Mouse (Mus musculus) liver, embryonic 11.5 days (tissue): ENCODE data around the gene Xkr7. TPM values are rescaled to one million over a fixed set of nuclear protein-coding genes. Genes with fewer than 3 reads are reported as not detected.

Experiments
- ATAC-seq: fragments of 200-750 bp; cut with Nextera tagmentation; replicated peaks from 2 replicates; pipeline ENCODE4 v1.8.0; 2017; ENCODE audit warnings: moderate number of reproducible peaks, mild to moderate bottlenecking, moderate TSS enrichment, moderate library complexity; ENCODE audit not compliant: low FRiP score
- DNase-seq: peaks from one replicate; pipeline ENCODE4 v3.0.0-alpha.2; 2017; ENCODE audit warnings: low spot score
- H3K27ac ChIP-seq: fragments of 300-500 bp; sonication (generic); 2 replicates; pipeline ENCODE4 v1.5.1; 2014; ENCODE audit warnings: mild to moderate bottlenecking, low read depth, low read length, control low read depth
- H3K27me3 ChIP-seq: fragments of 300-500 bp; sonication (generic); replicated peaks from 2 replicates; pipeline ENCODE4 v1.6.1; 2014; ENCODE audit warnings: low read length, mixed read lengths; ENCODE audit not compliant: control insufficient read depth, insufficient read depth
- H3K36me3 ChIP-seq: fragments of 300-500 bp; sonication (generic); 2 replicates; pipeline ENCODE4 v1.6.1; 2014; ENCODE audit warnings: mild to moderate bottlenecking, low read length, moderate library complexity, mixed read lengths; ENCODE audit not compliant: control insufficient read depth, insufficient read depth
- H3K4me1 ChIP-seq: fragments of 300-500 bp; sonication (generic); replicated peaks from 2 replicates; pipeline ENCODE4 v1.6.1; 2014; ENCODE audit warnings: low read length, mixed read lengths; ENCODE audit not compliant: control insufficient read depth, insufficient read depth
- H3K4me2 ChIP-seq: fragments of 300-500 bp; sonication (generic); 2 replicates; pipeline ENCODE4 v1.6.1; 2014; ENCODE audit warnings: mild to moderate bottlenecking, control low read depth, moderate library complexity
- H3K4me3 ChIP-seq: fragments of 300-500 bp; sonication (generic); 2 replicates; pipeline ENCODE4 v1.5.1; 2014; ENCODE audit warnings: low read depth, low read length, control low read depth
- H3K9ac ChIP-seq: fragments of 300-500 bp; sonication (generic); 2 replicates; pipeline ENCODE4 v1.6.1; 2014; ENCODE audit warnings: low read depth, low read length, control low read depth
- H3K9me3 ChIP-seq: fragments of 300-500 bp; sonication (generic); 2 replicates; pipeline ENCODE4 v1.6.1; 2016; ENCODE audit warnings: low read length, inconsistent platforms, mixed read lengths; ENCODE audit not compliant: control insufficient read depth
- WGBS: fragments of 180-500 bp; shearing (Covaris S2); extraction: QIAGEN DNeasy Blood & Tissue Kit; methylation state at CpG from one replicate; pipeline ENCODE4 v1.1.7; 2014; 5-methylcytosine and 5-hydroxymethylcytosine counted together
- polyA plus RNA-seq: library from polyadenylated mRNA; unstranded; fragments of >200 nt; fragmentation: Nextera tagmentation; extraction: Ambion mirVana; gene quantifications from 2 replicates; pipeline ENCODE4 v1.2.1, GENCODE M21; 2014

Gene Xkr7
- polyA plus RNA-seq, 1 experiment from 2014 or later: not detected

DNA sequence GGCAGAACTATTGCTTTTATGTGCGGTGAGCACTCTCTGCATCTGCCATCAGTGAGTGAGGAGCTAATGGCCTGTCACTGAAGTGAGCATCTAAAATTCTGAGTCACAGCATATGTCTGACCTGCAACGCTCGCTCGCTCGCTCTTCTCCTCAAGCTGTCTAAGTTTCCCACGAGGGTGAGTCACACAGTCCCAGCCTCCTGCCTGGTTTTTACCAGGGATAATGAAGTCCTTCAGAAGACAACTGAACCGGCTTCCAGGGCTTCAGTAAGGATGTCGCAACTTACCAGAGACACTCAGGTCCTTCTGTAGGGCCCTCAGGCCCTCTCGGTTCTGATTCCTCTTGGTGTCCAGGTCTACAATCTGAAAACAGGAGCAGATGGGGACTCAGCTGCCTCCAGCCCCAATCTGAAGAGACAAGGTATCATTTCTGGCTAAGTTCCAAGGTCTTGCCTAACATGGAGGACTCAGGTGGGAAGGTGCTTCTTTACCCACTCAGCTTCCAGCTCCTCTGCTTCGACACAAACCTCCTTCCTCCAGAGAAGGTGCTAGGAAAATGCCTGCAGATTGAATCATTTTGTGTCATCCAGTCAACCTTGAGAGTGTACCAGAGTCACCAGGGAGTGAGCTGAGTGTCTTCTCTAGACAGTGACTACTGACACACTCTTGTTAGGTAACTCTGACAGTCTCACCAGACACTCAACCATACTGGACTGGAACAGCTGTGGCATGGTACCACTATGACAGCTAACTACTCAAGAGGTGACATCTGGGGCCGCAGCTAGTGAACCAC, 17.7 kb upstream of the Xkr7 start:
- Histone ChIP-seq H3K27ac (no peak overlapping the region), H3K36me3 (peaks cover 15% of the 10 kb centered on the region), H3K9me3 (no peaks in the 10 kb centered on the region), H3K4me1 (peaks cover 6% of the 10 kb centered on the region), H3K4me2 (peak overlapping the region; percentile 93), H3K27me3 (peaks cover 3% of the 10 kb centered on the region; the same call in 1 of the 2 replicates), H3K9ac (peak overlapping the region; percentile 84), H3K4me3 (peak overlapping the region; percentile 90)
- no peak for DNase-seq
- no peak for ATAC-seq
- 88% methylated on average over 11 of the region's 11 CpGs for WGBS

DNA sequence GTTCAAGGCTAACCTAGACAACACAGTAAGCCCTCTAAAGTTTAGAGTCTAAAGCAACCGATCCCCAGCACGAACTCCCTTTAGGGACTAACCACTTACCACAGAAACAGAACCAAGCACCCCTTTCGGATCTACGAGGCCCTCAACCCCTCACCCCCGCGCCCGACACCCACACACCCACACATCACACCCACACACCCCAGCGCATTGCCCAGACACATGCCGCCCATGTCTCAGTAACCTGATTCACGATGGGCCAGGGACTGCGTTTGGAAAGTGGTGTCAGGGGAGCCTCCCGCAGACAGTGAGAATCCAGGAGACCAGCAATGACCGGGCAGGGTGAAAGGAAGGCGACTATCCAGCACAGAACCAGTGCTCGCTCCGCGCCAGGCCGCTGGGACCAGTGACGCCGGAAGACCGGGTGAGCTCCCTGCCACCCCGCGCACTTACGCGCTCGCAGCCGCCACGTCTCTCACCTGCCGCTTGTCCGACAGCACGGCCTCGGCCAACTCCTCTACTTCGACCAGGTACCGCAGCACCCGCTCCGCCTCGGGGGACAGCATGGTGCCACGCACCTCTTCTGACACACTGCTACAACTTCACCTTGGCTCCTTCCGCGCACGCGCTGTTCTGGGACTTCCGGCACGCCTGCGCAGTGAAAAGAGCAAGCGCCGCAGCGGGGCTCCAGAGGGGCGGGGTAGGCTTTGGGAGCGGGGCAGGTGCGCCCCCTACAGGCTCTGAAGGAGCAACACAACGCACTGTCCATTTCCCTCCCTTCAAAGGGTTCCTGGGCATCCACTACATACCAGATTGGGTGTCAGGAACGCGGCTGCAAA, 16.7 kb upstream of the Xkr7 start, which contains the start of gene Pdrg1:
Gene Pdrg1, minus strand, starts transcription at position 670 of the 836 bp plus-strand sequence.
- WGBS: under 1% methylated on average over 54 of the region's 54 CpGs
- Histone ChIP-seq H3K4me1 (peaks cover 6% of the 10 kb centered on the region), H3K36me3 (peaks cover 10% of the 10 kb centered on the region), H3K9ac (peak within 1 kb of the TSS; percentile 84), H3K9me3 (no peaks in the 10 kb centered on the region), H3K27me3 (peaks cover 3% of the 10 kb centered on the region; the same call in 1 of the 2 replicates), H3K4me2 (peak within 1 kb of the TSS; percentile 93), H3K4me3 (peak within 1 kb of the TSS; percentile 90), H3K27ac (no peak within 1 kb of the TSS)
- ATAC-seq (peak; percentile 95), DNase-seq (peak; percentile 92)

DNA sequence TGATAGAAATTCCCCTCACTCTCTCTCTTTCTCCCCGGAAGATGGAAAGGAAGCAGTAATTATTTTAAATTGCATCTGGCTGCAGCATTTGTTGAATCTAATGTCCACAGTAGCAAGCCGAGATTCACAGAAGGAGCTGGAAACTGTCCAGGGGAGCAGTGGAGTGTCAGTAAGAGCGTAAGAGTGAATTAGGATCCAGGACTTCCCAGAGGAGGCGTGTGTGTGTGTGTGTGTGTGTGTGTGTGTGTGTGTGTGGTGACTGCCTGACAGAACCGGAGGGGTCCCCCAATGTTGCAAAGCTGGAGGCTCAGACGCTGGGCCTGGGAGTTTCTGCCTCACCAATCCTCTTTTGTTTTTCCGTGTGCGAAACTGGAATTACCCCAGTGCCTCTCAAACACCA, 15.8 kb upstream of the Xkr7 start:
- no peak overlapping the region for H3K4me2 ChIP-seq
- H3K36me3 ChIP-seq: peaks cover 9% of the 10 kb centered on the region
- no peak overlapping the region for H3K9ac ChIP-seq
- ATAC-seq: no peak
- no peak for DNase-seq
- H3K9me3 ChIP-seq: no peaks in the 10 kb centered on the region
- no peak overlapping the region for H3K4me3 ChIP-seq
- H3K27ac ChIP-seq: no peak overlapping the region
- peaks cover 3% of the 10 kb centered on the region; the same call in 1 of the 2 replicates for H3K27me3 ChIP-seq
- H3K4me1 ChIP-seq: peaks cover 6% of the 10 kb centered on the region
- 50% methylated on average over 8 of the region's 8 CpGs for WGBS

DNA sequence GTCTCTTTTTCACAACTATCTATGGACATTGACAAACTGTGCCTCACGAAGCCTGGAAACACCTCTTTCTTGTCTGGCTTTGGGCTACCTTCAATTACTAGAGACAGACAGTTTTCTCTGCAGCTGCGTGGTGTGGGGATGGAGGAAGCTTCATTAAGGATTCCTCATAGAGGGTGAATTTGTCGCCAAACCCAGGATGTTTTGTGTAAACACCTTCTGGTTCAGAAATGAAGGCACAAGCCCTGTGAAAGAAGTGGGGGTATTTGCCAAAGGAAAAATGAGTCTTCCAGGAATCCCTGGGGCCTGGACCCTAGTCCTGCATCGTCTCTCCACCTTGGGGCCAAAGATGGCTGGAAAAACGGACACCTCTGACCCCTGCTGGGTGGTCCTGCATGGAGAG, 14.9 kb upstream of the Xkr7 start:
- ATAC-seq: no peak
- H3K4me3 ChIP-seq: no peak overlapping the region
- 42% methylated on average over 5 of the region's 5 CpGs for WGBS

DNA sequence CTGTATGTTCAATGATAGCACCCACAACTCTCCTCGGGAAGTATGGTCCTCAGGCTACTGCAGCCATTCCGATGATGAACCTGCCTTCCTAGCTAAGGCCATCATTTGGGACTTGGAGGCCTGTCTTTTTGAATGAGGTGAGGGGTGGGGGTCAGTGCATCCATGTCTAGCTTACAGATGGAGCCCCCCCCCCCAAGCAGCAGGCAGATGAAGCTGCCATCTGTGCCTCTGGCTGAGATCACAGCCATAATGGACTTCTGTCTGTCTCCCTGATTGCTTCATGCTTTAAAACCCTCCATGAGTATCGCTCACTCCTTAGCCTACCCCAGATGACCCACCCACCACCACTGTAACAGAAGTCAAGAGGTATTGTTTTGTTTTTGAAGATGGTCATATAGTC, 12.3 kb upstream of the Xkr7 start:
- DNase-seq: no peak
- H3K4me1 ChIP-seq: peaks cover 3% of the 10 kb centered on the region
- peaks cover 3% of the 10 kb centered on the region; the same call in 1 of the 2 replicates for H3K27me3 ChIP-seq
- WGBS: 81% methylated on average over 3 of the region's 3 CpGs
- no peak overlapping the region for H3K27ac ChIP-seq
- no peak overlapping the region for H3K4me2 ChIP-seq
- H3K9me3 ChIP-seq: no peaks in the 10 kb centered on the region
- no peak overlapping the region for H3K4me3 ChIP-seq
- no peak overlapping the region for H3K9ac ChIP-seq
- ATAC-seq: no peak
- no peaks in the 10 kb centered on the region for H3K36me3 ChIP-seq

More for the DNA sequence above, 14.9 kb upstream of the Xkr7 start:
- H3K9ac ChIP-seq: no peak overlapping the region
- no peak overlapping the region for H3K4me2 ChIP-seq
- DNase-seq: no peak
- H3K27me3 ChIP-seq: peaks cover 3% of the 10 kb centered on the region; the same call in 1 of the 2 replicates
- H3K36me3 ChIP-seq: peaks cover 6% of the 10 kb centered on the region; the same call in 1 of the 2 replicates
- no peaks in the 10 kb centered on the region for H3K9me3 ChIP-seq
- H3K27ac ChIP-seq: no peak overlapping the region
- H3K4me1 ChIP-seq: peaks cover 6% of the 10 kb centered on the region

DNA sequence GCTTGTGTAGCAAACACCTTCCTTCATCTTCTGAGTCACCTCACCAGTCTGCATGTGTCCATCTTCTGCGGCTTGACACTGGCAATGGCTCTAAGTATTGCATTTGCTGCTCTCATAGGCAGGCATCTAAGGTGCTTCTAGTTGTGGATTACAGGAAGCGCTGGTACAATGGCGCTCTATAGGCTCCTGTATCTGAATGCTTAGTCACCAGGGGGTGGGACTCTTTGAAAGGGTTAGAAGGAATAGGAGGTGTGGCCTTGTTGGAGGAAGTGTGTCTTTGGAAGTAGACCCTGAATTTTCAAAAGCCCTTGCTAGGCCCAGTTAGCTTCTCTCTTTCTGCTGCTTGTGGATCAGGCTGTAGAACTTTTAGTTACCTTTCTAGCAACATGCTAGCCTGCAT, 10.5 kb upstream of the Xkr7 start:
- no peak overlapping the region for H3K4me2 ChIP-seq
- WGBS: 60% methylated on average over 3 of the region's 3 CpGs
- ATAC-seq: no peak
- no peaks in the 10 kb centered on the region for H3K4me1 ChIP-seq
- no peak overlapping the region for H3K9ac ChIP-seq
- H3K9me3 ChIP-seq: no peaks in the 10 kb centered on the region
- H3K27ac ChIP-seq: no peak overlapping the region
- peaks cover 3% of the 10 kb centered on the region; the same call in 1 of the 2 replicates for H3K27me3 ChIP-seq
- no peak for DNase-seq
- no peaks in the 10 kb centered on the region for H3K36me3 ChIP-seq
- no peak overlapping the region for H3K4me3 ChIP-seq

DNA sequence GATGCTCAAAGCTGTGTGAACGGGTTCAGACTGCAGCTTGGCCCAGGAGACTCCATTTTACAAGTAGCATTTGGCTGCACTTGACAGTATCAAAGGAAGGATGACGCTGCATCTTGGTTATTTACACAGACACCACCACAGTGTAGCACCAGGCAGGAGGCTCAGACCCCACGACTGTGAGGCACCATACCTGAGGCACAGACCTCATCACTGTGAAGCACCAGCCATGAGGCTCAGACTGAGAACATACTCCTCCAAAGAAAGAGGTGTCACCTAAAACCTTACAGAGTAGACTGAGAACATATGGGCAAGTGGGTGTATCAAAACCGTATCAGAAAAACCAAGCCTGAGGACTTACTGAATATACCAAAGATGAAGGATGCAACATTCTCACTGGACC, 8.8 kb upstream of the Xkr7 start:
- no peak overlapping the region for H3K4me3 ChIP-seq
- DNase-seq (no peak), ATAC-seq (no peak)
- H3K4me2 ChIP-seq: no peak overlapping the region
- 0 out of 2 replicates have a peak, but pooled peaks cover 5% of the 10 kb centered on the region for H3K27me3 ChIP-seq
- H3K9me3 ChIP-seq: no peaks in the 10 kb centered on the region
- H3K36me3 ChIP-seq: no peaks in the 10 kb centered on the region
- H3K27ac ChIP-seq: no peak overlapping the region
- WGBS: 62% methylated on average over 4 of the region's 4 CpGs
- H3K4me1 ChIP-seq: no peaks in the 10 kb centered on the region
- H3K9ac ChIP-seq: no peak overlapping the region

DNA sequence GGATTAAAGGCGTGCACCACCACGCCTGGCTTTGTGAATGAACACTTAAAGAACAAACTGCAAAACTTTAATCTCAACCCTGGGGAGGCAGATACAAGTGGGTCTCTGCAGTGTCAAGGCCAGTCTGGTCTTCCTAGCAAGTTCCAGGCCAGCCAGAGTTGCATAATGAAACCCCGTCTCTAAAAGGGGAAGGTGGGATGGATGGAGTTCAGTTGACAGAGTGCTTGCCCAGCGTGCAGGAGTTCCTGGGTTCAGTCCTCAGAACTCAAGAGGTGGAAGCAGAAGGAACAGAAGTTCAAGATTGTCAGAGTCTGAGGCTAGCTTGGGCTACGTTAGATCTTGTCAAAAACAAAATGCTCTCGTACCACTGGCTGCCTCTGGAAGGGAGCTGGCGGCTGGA, 5.6 kb upstream of the Xkr7 start:
- no peak for ATAC-seq
- Histone ChIP-seq H3K4me1 (no peaks in the 10 kb centered on the region), H3K9me3 (no peaks in the 10 kb centered on the region), H3K4me3 (no peak overlapping the region), H3K9ac (no peak overlapping the region), H3K36me3 (no peaks in the 10 kb centered on the region), H3K27ac (no peak overlapping the region), H3K4me2 (no peak overlapping the region), H3K27me3 (peaks cover 26% of the 10 kb centered on the region)
- WGBS: 73% methylated on average over 7 of the region's 7 CpGs
- no peak for DNase-seq
